Mouse (Mus musculus): ENCODE results near the gene Tmem169. TPM values are rescaled to one million over a fixed set of nuclear protein-coding genes. Genes with fewer than 3 reads are reported as not detected.

Gene Tmem169
- total RNA-seq, 4 experiments from 2014 or later: 0.32 to 0.86 (median 0.66) TPM

GRCm38 (mm10) chr1:72286904-72287303 lies 2.7 kb downstream of the Tmem169 start:
- no peak for DNase-seq

- DNase-seq: no peak
Measured at GRCm38 (mm10) chr1:72287893-72288292, 3.7 kb downstream of the Tmem169 start.

GRCm38 (mm10) chr1:72288527-72289150 lies 4.5 kb downstream of the Tmem169 start:
- no peak for DNase-seq

- DNase-seq: no peak
Measured at GRCm38 (mm10) chr1:72290896-72291295, 6.7 kb downstream of the Tmem169 start.

GRCm38 (mm10) chr1:72291421-72291820 lies 7.3 kb downstream of the Tmem169 start:
- DNase-seq: no peak

GRCm38 (mm10) chr1:72291925-72292324 lies 7.8 kb downstream of the Tmem169 start:
- DNase-seq: no peak

GRCm38 (mm10) chr1:72293869-72294663 lies 9.9 kb downstream of the Tmem169 start:
- no peak for DNase-seq

- no peak for DNase-seq
Measured at GRCm38 (mm10) chr1:72295746-72296145, 11.6 kb downstream of the Tmem169 start.

- DNase-seq: no peak
Measured at GRCm38 (mm10) chr1:72301845-72302244, 17.7 kb downstream of the Tmem169 start.

GRCm38 (mm10) chr1:72306241-72306640 lies 22.1 kb downstream of the Tmem169 start:
- no peak for DNase-seq

- DNase-seq: no peak
Measured at GRCm38 (mm10) chr1:72306679-72307181, 22.6 kb downstream of the Tmem169 start.

GRCm38 (mm10) chr1:72307317-72307798 lies 23.2 kb downstream of the Tmem169 start, which contains the start of gene Xrcc5:
Gene Xrcc5, plus strand, starts transcription at chr1:72307421.
- peak; percentile 88 for DNase-seq

GRCm38 (mm10) chr1:72308919-72309318 lies 24.8 kb downstream of the Tmem169 start:
- DNase-seq: no peak

GRCm38 (mm10) chr1:72309744-72310424 lies 25.7 kb downstream of the Tmem169 start:
- DNase-seq: no peak

- no peak for DNase-seq
Measured at GRCm38 (mm10) chr1:72312701-72313398, 28.7 kb downstream of the Tmem169 start.

GRCm38 (mm10) chr1:72313399-72314039 lies 29.4 kb downstream of the Tmem169 start:
- DNase-seq: no peak

- no peak for DNase-seq
Measured at GRCm38 (mm10) chr1:72315447-72315846, 31.3 kb downstream of the Tmem169 start.

GRCm38 (mm10) chr1:72316409-72316808 lies 32.2 kb downstream of the Tmem169 start:
- no peak for DNase-seq

GRCm38 (mm10) chr1:72316901-72317300 lies 32.7 kb downstream of the Tmem169 start:
- no peak for DNase-seq

GRCm38 (mm10) chr1:72320759-72321158 lies 36.6 kb downstream of the Tmem169 start:
- no peak for DNase-seq

GRCm38 (mm10) chr1:72323248-72323647 lies 39.1 kb downstream of the Tmem169 start:
- DNase-seq: no peak
